Mouse (Mus musculus) MEL (cell line): ENCODE measurements around the gene 4933417A18Rik. TPM values are rescaled to one million over a fixed set of nuclear protein-coding genes. Genes with fewer than 3 reads are reported as not detected.

ENCODE experiments used
- DNase-seq: peaks from one replicate; pipeline ENCODE4 v3.0.0; 2011; ENCODE audit warnings: low read depth, low spot score
- H3K27ac ChIP-seq: 2 replicates; pipeline ENCODE4 v1.5.1; 2012; ENCODE audit warnings: low read depth, mild to moderate bottlenecking, control low read depth, low read length, moderate library complexity; ENCODE audit not compliant: control insufficient read depth
- H3K27me3 ChIP-seq, 2 experiments: fragments of 150-350 bp in 1 of 2; sonication (generic) in 1 of 2; 2 replicates each; pipeline ENCODE4 v1.6.1; 2012; ENCODE audit warnings: low read length in 2 of 2, mild to moderate bottlenecking in 2 of 2, improper control_type of control experiment in 1 of 2, moderate library complexity in 1 of 2; ENCODE audit not compliant: insufficient read depth in 2 of 2, control insufficient read depth in 1 of 2
- H3K36me3 ChIP-seq, 2 experiments: 2 replicates each; pipeline ENCODE4 v1.6.1; 2012 to 2014; ENCODE audit warnings: low read length in 2 of 2, improper control_type of control experiment in 1 of 2, inconsistent platforms in 1 of 2, mild to moderate bottlenecking in 1 of 2; ENCODE audit not compliant: insufficient read depth in 2 of 2, control insufficient read depth in 1 of 2
- H3K4me1 ChIP-seq, 2 experiments: fragments of 150-350 bp in 1 of 2; sonication (generic) in 1 of 2; 2 replicates each; pipeline ENCODE4 v1.6.1; 2012; ENCODE audit warnings: low read length in 2 of 2, improper control_type of control experiment in 1 of 2, mild to moderate bottlenecking in 1 of 2; ENCODE audit not compliant: insufficient read depth in 2 of 2, control insufficient read depth in 1 of 2
- H3K4me3 ChIP-seq, 2 experiments: fragments of 150-350 bp in 1 of 2; sonication (generic) in 1 of 2; 2 replicates each; pipeline ENCODE4 v1.5.1; 2012; ENCODE audit warnings: low read depth in 2 of 2, low read length in 2 of 2, mild to moderate bottlenecking in 2 of 2, moderate library complexity in 2 of 2, control low read depth in 1 of 2, improper control_type of control experiment in 1 of 2; ENCODE audit not compliant: control insufficient read depth in 1 of 2, insufficient read depth in 1 of 2
- H3K79me2 ChIP-seq: 2 replicates; pipeline ENCODE4 v1.6.1; 2012; ENCODE audit warnings: mild to moderate bottlenecking, low read length, moderate library complexity; ENCODE audit not compliant: control insufficient read depth, poor library complexity, insufficient read depth
- H3K9ac ChIP-seq: 2 replicates; pipeline ENCODE4 v1.6.1; 2012; ENCODE audit warnings: low read depth, mild to moderate bottlenecking, control low read depth, low read length, moderate library complexity; ENCODE audit not compliant: control insufficient read depth, poor library complexity, severe bottlenecking
- H3K9me3 ChIP-seq: fragments of 150-350 bp; sonication (generic); replicated peaks from 2 replicates; pipeline ENCODE4 v1.6.1; 2012; ENCODE audit warnings: mild to moderate bottlenecking, low read length, improper control_type of control experiment, moderate library complexity; ENCODE audit not compliant: insufficient read depth
- CHD1 ChIP-seq: IDR thresholded peaks from 2 replicates; pipeline ENCODE4 v1.6.1; 2012; ENCODE audit warnings: low read depth, mild to moderate bottlenecking, inconsistent platforms, low read length, improper control_type of control experiment
- CHD2 ChIP-seq: IDR thresholded peaks from 2 replicates; pipeline ENCODE4 v1.6.1; 2011; ENCODE audit warnings: low read length, improper control_type of control experiment
- GABPA ChIP-seq: IDR thresholded peaks from 2 replicates; pipeline ENCODE4 v1.6.1; 2012; ENCODE audit warnings: low read depth, mild to moderate bottlenecking, inconsistent platforms, low read length, improper control_type of control experiment, moderate library complexity
- HCFC1 ChIP-seq: IDR thresholded peaks from 2 replicates; pipeline ENCODE4 v1.6.1; 2012; ENCODE audit warnings: low read depth, mild to moderate bottlenecking, inconsistent platforms, low read length, improper control_type of control experiment, moderate library complexity
- JUND ChIP-seq: IDR thresholded peaks from 2 replicates; pipeline ENCODE4 v1.6.1; 2011; ENCODE audit warnings: low read depth, mild to moderate bottlenecking, improper control_type of control experiment, low read length
- KAT2A ChIP-seq: conservative IDR thresholded peaks from 2 replicates; pipeline ENCODE4 v1.6.1; 2012; ENCODE audit warnings: low read depth, low read length, improper control_type of control experiment, inconsistent platforms
- MEF2A ChIP-seq: IDR thresholded peaks from 2 replicates; pipeline ENCODE4 v1.6.1; 2014; ENCODE audit warnings: low read depth, mild to moderate bottlenecking, inconsistent platforms, low read length, improper control_type of control experiment; ENCODE audit not compliant: poor library complexity, insufficient replicate concordance, severe bottlenecking; ENCODE audit errors: extremely low read depth
- MXI1 ChIP-seq: IDR thresholded peaks from 2 replicates; pipeline ENCODE4 v1.6.1; 2011; ENCODE audit warnings: mild to moderate bottlenecking, low read depth, low read length, improper control_type of control experiment
- NELFE ChIP-seq: IDR thresholded peaks from 2 replicates; pipeline ENCODE4 v1.6.1; 2011; ENCODE audit warnings: low read depth, low read length, improper control_type of control experiment
- POLR2A ChIP-seq, 2 experiments: IDR thresholded peaks; 2 replicates each; pipeline ENCODE4 v1.6.1; 2011 to 2012; ENCODE audit warnings: low read length in 2 of 2, mild to moderate bottlenecking in 2 of 2, control low read depth in 1 of 2, improper control_type of control experiment in 1 of 2, low read depth in 1 of 2, moderate library complexity in 1 of 2; ENCODE audit not compliant: control insufficient read depth in 1 of 2, insufficient read depth in 1 of 2, poor library complexity in 1 of 2
- POLR2AphosphoS5 ChIP-seq: IDR thresholded peaks from 2 replicates; pipeline ENCODE4 v1.6.1; 2012; ENCODE audit warnings: low read depth, borderline replicate concordance, mild to moderate bottlenecking, inconsistent platforms, low read length, moderate library complexity, mixed read lengths
- RAD21 ChIP-seq: IDR thresholded peaks from 2 replicates; pipeline ENCODE4 v1.6.1; 2011; ENCODE audit warnings: mild to moderate bottlenecking, low read depth, low read length, improper control_type of control experiment
- RCOR1 ChIP-seq: IDR thresholded peaks from 2 replicates; pipeline ENCODE4 v1.6.1; 2012; ENCODE audit warnings: low read depth, mild to moderate bottlenecking, inconsistent platforms, low read length, improper control_type of control experiment
- SMC3 ChIP-seq: IDR thresholded peaks from 2 replicates; pipeline ENCODE4 v1.6.1; 2011; ENCODE audit warnings: low read depth, low read length, improper control_type of control experiment
- TAL1 ChIP-seq: IDR thresholded peaks from 2 replicates; pipeline ENCODE4 v1.6.1; 2012; ENCODE audit warnings: mild to moderate bottlenecking, inconsistent platforms, low read length, moderate library complexity, mixed read lengths
- UBTF ChIP-seq: IDR thresholded peaks from 2 replicates; pipeline ENCODE4 v1.6.1; 2012; ENCODE audit warnings: low read depth, mild to moderate bottlenecking, inconsistent platforms, low read length, improper control_type of control experiment, moderate library complexity, borderline replicate concordance; ENCODE audit not compliant: insufficient read depth
- USF1 ChIP-seq: IDR thresholded peaks from 2 replicates; pipeline ENCODE4 v1.6.1; 2014; ENCODE audit warnings: low read depth, mild to moderate bottlenecking, inconsistent platforms, low read length, improper control_type of control experiment, moderate library complexity
- USF2 ChIP-seq, 2 experiments: IDR thresholded peaks; 2 replicates each; pipeline ENCODE4 v1.6.1; 2011 to 2012; ENCODE audit warnings: improper control_type of control experiment in 2 of 2, low read length in 2 of 2, borderline replicate concordance in 1 of 2, inconsistent platforms in 1 of 2, low read depth in 1 of 2, mild to moderate bottlenecking in 1 of 2; ENCODE audit not compliant: insufficient read depth in 1 of 2
- ZKSCAN1 ChIP-seq: IDR thresholded peaks from 2 replicates; pipeline ENCODE4 v1.6.1; 2012; ENCODE audit warnings: low read depth, mild to moderate bottlenecking, inconsistent platforms, low read length, improper control_type of control experiment, moderate library complexity
- ZMIZ1 ChIP-seq: IDR thresholded peaks from 2 replicates; pipeline ENCODE4 v1.6.1; 2012; ENCODE audit warnings: low read depth, mild to moderate bottlenecking, inconsistent platforms, low read length, improper control_type of control experiment, moderate library complexity
- ZNF384 ChIP-seq: IDR thresholded peaks from 2 replicates; pipeline ENCODE4 v1.6.1; 2012; ENCODE audit warnings: low read depth, mild to moderate bottlenecking, inconsistent platforms, low read length, improper control_type of control experiment
- polyA plus RNA-seq, 2 experiments: library from polyadenylated mRNA; stranded (reverse) in 1 of 2; unstranded in 1 of 2; fragments of >175 nt in 1 of 2; fragments of >200 nt in 1 of 2; gene quantifications; 2 replicates each; pipeline versions ENCODE4 v1.2.1 to v1.2.4; 2012; ENCODE audit warnings: low replicate concordance in 2 of 2, low read depth in 1 of 2; ENCODE audit not compliant: insufficient read length in 2 of 2, insufficient read depth in 1 of 2, missing spikeins in 1 of 2
- total RNA-seq: library from RNA; depleted of rRNA; stranded (reverse); fragments of 300-350 nt; gene quantifications from 2 replicates; pipeline ENCODE4 v1.2.3, GENCODE M21; 2012

The 4933417A18Rik gene
- total and polyA plus RNA-seq, 3 experiments, result not detected

DNA sequence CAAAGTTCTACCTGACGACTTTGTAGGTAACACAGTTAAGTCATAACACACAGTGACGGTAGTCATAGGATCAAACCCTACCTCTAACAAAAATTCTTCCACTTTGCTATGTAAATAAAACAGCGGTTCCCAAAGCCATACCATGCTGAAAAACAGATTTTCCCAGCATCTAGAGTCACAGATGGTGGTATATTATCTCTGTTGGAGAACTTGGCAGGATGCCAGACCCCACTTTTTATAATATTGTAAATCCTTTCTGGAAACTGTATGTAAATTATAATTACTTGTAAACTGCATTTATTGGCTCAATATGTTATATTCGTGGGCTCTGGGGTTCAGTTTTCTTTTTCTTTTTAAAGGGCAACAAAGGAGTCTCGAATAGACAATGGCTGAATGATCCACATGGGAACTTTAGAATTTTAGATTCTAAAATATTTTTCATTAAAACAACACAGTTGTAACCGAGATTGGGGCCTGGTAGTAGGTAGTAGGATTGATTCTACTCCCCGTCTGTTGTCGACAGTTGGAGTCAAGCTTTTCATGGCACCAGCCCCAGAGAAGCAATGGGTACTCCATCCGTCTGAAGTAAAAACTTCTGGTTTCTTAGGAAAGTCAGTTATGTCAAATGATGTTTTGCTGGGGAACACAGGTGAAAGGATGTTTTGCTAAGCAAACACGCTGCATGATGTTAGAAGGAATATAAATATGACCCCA is 10.9 kb downstream of the 4933417A18Rik start:
- Histone ChIP-seq H3K79me2 (no peaks in the 10 kb centered on the region), H3K9ac (no peak overlapping the region), H3K4me3 (no peak overlapping the region), H3K4me1 (no peaks in the 10 kb centered on the region), H3K27ac (no peak overlapping the region), H3K9me3 (no peaks in the 10 kb centered on the region), H3K36me3 (no peaks in the 10 kb centered on the region), H3K27me3 (peaks cover 2 to 6% of the 10 kb centered on the region in 2 experiments; a peak in 3 of 4 replicates)
- TF ChIP-seq USF1 (no peak), ZNF384 (no peak), POLR2A (IDR thresholded peaks at IDR 0.05; ENCODE audit: control insufficient read depth in 1 of 2, insufficient read depth in 1 of 2, low read depth in 1 of 2, low read length in 2 of 2, poor library complexity in 1 of 2) (no peak), TAL1 (no peak), USF2 (IDR thresholded peaks at IDR 0.05; ENCODE audit: borderline replicate concordance in 1 of 2, insufficient read depth in 1 of 2, low read depth in 1 of 2, low read length in 2 of 2) (no peak), RAD21 (no peak), GABPA (no peak), HCFC1 (no peak), JUND (no peak), ZKSCAN1 (no peak), RCOR1 (no peak), ZMIZ1 (no peak), SMC3 (no peak), MXI1 (no peak), MEF2A (no peak), POLR2AphosphoS5 (no peak), NELFE (no peak), UBTF (no peak), KAT2A (no peak), CHD1 (no peak)
- no peak for DNase-seq

DNA sequence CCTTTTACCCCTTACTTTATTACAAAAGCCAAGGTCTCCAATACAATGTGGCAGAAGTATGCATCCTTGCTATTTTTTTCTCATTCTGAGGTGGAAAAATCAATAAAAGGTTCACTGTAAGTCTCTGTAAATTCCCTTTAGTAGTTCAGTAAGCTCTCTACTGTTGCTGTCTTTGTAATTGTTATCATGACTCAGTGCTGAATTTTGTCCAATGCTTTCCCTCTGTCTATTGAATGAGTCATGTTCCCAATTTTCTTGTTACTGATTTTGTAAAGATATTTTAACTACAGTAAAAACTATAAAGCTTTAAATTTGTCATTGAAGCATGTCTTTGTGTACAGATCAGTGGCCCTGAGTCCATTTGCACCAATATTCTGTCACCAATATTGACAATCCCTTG is 18.2 kb downstream of the 4933417A18Rik start:
- Histone ChIP-seq H3K27me3 (peaks cover 2 to 3% of the 10 kb centered on the region in 2 experiments; a peak in 2 of 4 replicates), H3K79me2 (no peaks in the 10 kb centered on the region), H3K27ac (no peak overlapping the region)
- DNase-seq, result no peak
- TF ChIP-seq CHD2, result no peak
- no peak for TF ChIP-seq ZNF384
- no peak for TF ChIP-seq RAD21
- TF ChIP-seq, all 39 proteins: peak for 0
- Histone ChIP-seq H3K36me3 (no peaks in the 10 kb centered on the region), H3K9ac (no peak overlapping the region), H3K4me1 (no peaks in the 10 kb centered on the region), H3K9me3 (no peaks in the 10 kb centered on the region), H3K4me3 (no peak overlapping the region)
